ENCODE assay signal across 21 mouse cellular contexts in genomic region chr9:122269256-122270041, GRCm38 (mm10). TPM values are rescaled to one million over a fixed set of nuclear protein-coding genes. Genes with fewer than 3 reads are reported as not detected.
DNase-seq lines count a peak whose midpoint lies in the region; ATAC-seq and TF ChIP-seq lines count a peak whose summit lies in the region.
"Had no signal": no experiment of that assay in that cellular context is flagged by ENCODE, and none has a peak within 500 bp of the region (broad histone marks: within the 10 kb centered on the region; RNA-seq: fewer than 3 reads in every experiment).

No protein-coding gene starts in this region.

- ATAC-seq in hindbrain, embryonic 16.5 days: no peak
- no peak for ATAC-seq in hindbrain, embryonic 13.5 days (ENCODE audit: low FRiP score)
- no peak for ATAC-seq in midbrain, embryonic 14.5 days (ENCODE audit: low FRiP score, low TSS enrichment)
- ATAC-seq in midbrain, embryonic 15.5 days (replicated peaks): no peak
- no peak for ATAC-seq in Patski
- ATAC-seq in neural tube, embryonic 14.5 days (ENCODE audit: low read depth): no peak

- peak; percentile 12 for TF ChIP-seq CTCF in Patski (IDR thresholded peaks at IDR 0.05)

- no peaks in the 10 kb centered on the region for H3K4me1 ChIP-seq in hindbrain, embryonic 16.5 days (ENCODE audit: control insufficient read depth, insufficient read depth, low read depth, low read length)
- no peaks in the 10 kb centered on the region; the same call in 1 of the 2 replicates for H3K4me1 ChIP-seq in hindbrain, embryonic 13.5 days (replicated peaks)
- H3K4me1 ChIP-seq in midbrain, embryonic 14.5 days (ENCODE audit: control insufficient read depth, insufficient read depth, low read length): no peaks in the 10 kb centered on the region
- no peaks in the 10 kb centered on the region for H3K4me1 ChIP-seq in midbrain, embryonic 15.5 days
- peaks cover 4% of the 10 kb centered on the region; the same call in 1 of the 2 replicates for H3K4me1 ChIP-seq in neural tube, embryonic 14.5 days (ENCODE audit: control insufficient read depth, insufficient read depth, low read length)

- in situ Hi-C loops in Patski (cut with MboI; ENCODE audit: low pct_unique_long_range_greater_than_20kb): no loop called here

- H3K9ac ChIP-seq in hindbrain, embryonic 16.5 days (ENCODE audit: low read depth, low read length): no peak overlapping the region
- no peak overlapping the region for H3K9ac ChIP-seq in hindbrain, embryonic 13.5 days
- H3K9ac ChIP-seq in midbrain, embryonic 14.5 days (replicated peaks; ENCODE audit: low read length): no peak overlapping the region
- no peak overlapping the region for H3K9ac ChIP-seq in midbrain, embryonic 15.5 days
- H3K9ac ChIP-seq in neural tube, embryonic 14.5 days (replicated peaks; ENCODE audit: low read depth, low read length): no peak overlapping the region

- CTCF ChIA-PET in Patski (lab: Charles Lee): no interaction called here

- DNase-seq in midbrain, embryonic 14.5 days: peak; percentile 47
- no peak for DNase-seq in Patski (ENCODE audit: low read depth, low spot score)
- DNase-seq in thymus, adult 18-20 months: no peak
- DNase-seq in lung, postnatal 36 days: no peak
- DNase-seq: adrenal gland, postnatal 14 days; cerebellum, adult 11-12 months; cerebellum, postnatal 25 days; embryo, embryonic 11 days; gastrocnemius, adult 2 months; kidney, adult 18-20 months; kidney, postnatal 10 days; left cerebral cortex, postnatal 4 days; liver; lung, adult 18-20 months; lung, postnatal 4 days; thymus, postnatal 4 days had no signal

- H3K27ac ChIP-seq in hindbrain, embryonic 16.5 days (ENCODE audit: low read depth, low read length): peak overlapping the region; percentile 42; the same call in 1 of the 2 replicates
- no peak overlapping the region for H3K27ac ChIP-seq in hindbrain, embryonic 13.5 days
- no peak overlapping the region for H3K27ac ChIP-seq in midbrain, embryonic 14.5 days (replicated peaks; ENCODE audit: low read depth, low read length)
- no peak overlapping the region; the same call in none of the 2 replicates for H3K27ac ChIP-seq in midbrain, embryonic 15.5 days
- H3K27ac ChIP-seq in neural tube, embryonic 14.5 days (ENCODE audit: low read depth, low read length): peak overlapping the region; percentile 48
- H3K27ac ChIP-seq: gastrocnemius, adult 2 months had no signal

- no peak overlapping the region for H3K4me2 ChIP-seq in hindbrain, embryonic 16.5 days (ENCODE audit: low read length)
- H3K4me2 ChIP-seq in hindbrain, embryonic 13.5 days: no peak overlapping the region
- no peak overlapping the region for H3K4me2 ChIP-seq in midbrain, embryonic 14.5 days (ENCODE audit: low read length)
- no peak overlapping the region for H3K4me2 ChIP-seq in midbrain, embryonic 15.5 days
- H3K4me2 ChIP-seq in neural tube, embryonic 14.5 days (ENCODE audit: low read depth, low read length): no peak overlapping the region
- H3K4me2 ChIP-seq: heart, embryonic 11.5 days had no signal

- H3K27me3 ChIP-seq in hindbrain, embryonic 16.5 days (replicated peaks; ENCODE audit: control insufficient read depth, insufficient read depth, low read length): no peaks in the 10 kb centered on the region
- H3K27me3 ChIP-seq in hindbrain, embryonic 13.5 days: no peaks in the 10 kb centered on the region
- no peaks in the 10 kb centered on the region for H3K27me3 ChIP-seq in midbrain, embryonic 14.5 days (ENCODE audit: control insufficient read depth, insufficient read depth, low read length)
- H3K27me3 ChIP-seq in midbrain, embryonic 15.5 days (replicated peaks): no peaks in the 10 kb centered on the region
- H3K27me3 ChIP-seq in Patski: no peaks in the 10 kb centered on the region
- no peaks in the 10 kb centered on the region for H3K27me3 ChIP-seq in neural tube, embryonic 14.5 days (ENCODE audit: control insufficient read depth, insufficient read depth, low read length)

- 93% methylated on average over 3 of the region's 3 CpGs for WGBS in hindbrain, embryonic 16.5 days
- WGBS in hindbrain, embryonic 13.5 days: 91% methylated on average over 3 of the region's 3 CpGs
- WGBS in midbrain, embryonic 14.5 days: 86% methylated on average over 3 of the region's 3 CpGs
- WGBS in midbrain, embryonic 15.5 days: 90% methylated on average over 3 of the region's 3 CpGs
- WGBS in neural tube, embryonic 14.5 days: 91% methylated on average over 3 of the region's 3 CpGs

- no peaks in the 10 kb centered on the region for H3K9me3 ChIP-seq in hindbrain, embryonic 16.5 days (ENCODE audit: control insufficient read depth, low read length)
- no peaks in the 10 kb centered on the region for H3K9me3 ChIP-seq in hindbrain, embryonic 13.5 days
- H3K9me3 ChIP-seq in midbrain, embryonic 14.5 days (ENCODE audit: control insufficient read depth, low read length): no peaks in the 10 kb centered on the region
- no peaks in the 10 kb centered on the region for H3K9me3 ChIP-seq in midbrain, embryonic 15.5 days
- H3K9me3 ChIP-seq in neural tube, embryonic 14.5 days (ENCODE audit: control insufficient read depth, low read length): no peaks in the 10 kb centered on the region

- POLR2A ChIA-PET in Patski (lab: Charles Lee): interaction anchor here (0.7 kb wide), 1 partner anchor 987 kb away, joined by 3 read pairs; no protein-coding TSS in a partner anchor

- H3K4me3 ChIP-seq in hindbrain, embryonic 16.5 days (ENCODE audit: low read length): no peak overlapping the region
- no peak overlapping the region for H3K4me3 ChIP-seq in hindbrain, embryonic 13.5 days
- H3K4me3 ChIP-seq in midbrain, embryonic 14.5 days (replicated peaks; ENCODE audit: low read depth, low read length): no peak overlapping the region
- no peak overlapping the region for H3K4me3 ChIP-seq in midbrain, embryonic 15.5 days
- no peak overlapping the region for H3K4me3 ChIP-seq in neural tube, embryonic 14.5 days (ENCODE audit: low read depth, low read length)
- H3K4me3 ChIP-seq: gastrocnemius, adult 2 months had no signal

- no peaks in the 10 kb centered on the region; the same call in 1 of the 2 replicates for H3K36me3 ChIP-seq in hindbrain, embryonic 16.5 days (ENCODE audit: control insufficient read depth, insufficient read depth, low read length)
- peaks cover 79% of the 10 kb centered on the region for H3K36me3 ChIP-seq in hindbrain, embryonic 13.5 days
- H3K36me3 ChIP-seq in midbrain, embryonic 14.5 days (ENCODE audit: control insufficient read depth, insufficient read depth, low read length): peaks cover 47% of the 10 kb centered on the region
- H3K36me3 ChIP-seq in midbrain, embryonic 15.5 days (replicated peaks): peaks cover 11% of the 10 kb centered on the region; the same call in 1 of the 2 replicates
- peaks cover 23% of the 10 kb centered on the region; the same call in 1 of the 2 replicates for H3K36me3 ChIP-seq in neural tube, embryonic 14.5 days (ENCODE audit: control insufficient read depth, insufficient read depth, low read length)

RNA-seq across cellular contexts. Expression of gene Ano10, which starts 24.8 kb away (rescaled TPM):
- polyA plus RNA-seq in hindbrain, embryonic 16.5 days (2015; fragmentation: Nextera tagmentation; extraction: Ambion mirVana): 41.8 and 43.6 TPM in 2 replicates
- polyA plus RNA-seq in hindbrain, embryonic 13.5 days (2015; fragmentation: Nextera tagmentation; extraction: Ambion mirVana): 48.7 and 49.7 TPM in 2 replicates
- polyA plus RNA-seq in midbrain, embryonic 14.5 days (2014; fragmentation: Nextera tagmentation; extraction: Ambion mirVana): 33.1 and 41.2 TPM in 2 replicates
- polyA plus RNA-seq in midbrain, embryonic 15.5 days (2015; fragmentation: Nextera tagmentation; extraction: Ambion mirVana): 39.7 and 41.9 TPM in 2 replicates
- polyA plus RNA-seq in Patski (2021): 62.6 TPM
- 48.1 and 53.1 TPM in 2 replicates for polyA plus RNA-seq in neural tube, embryonic 14.5 days (2014; fragmentation: Nextera tagmentation; extraction: Ambion mirVana)

Comparison
In these comparisons a context has a peak if more than half of its experiments do, and no peak if none do; other contexts are left out.
1. H3K27ac ChIP-seq: peak in hindbrain, embryonic 16.5 days (single experiment) and neural tube, embryonic 14.5 days (single experiment); none in hindbrain, embryonic 13.5 days (single experiment), midbrain, embryonic 14.5 days (single experiment) and midbrain, embryonic 15.5 days (single experiment).